Mouse (Mus musculus): Measurements from ENCODE around the gene Phf10.
A peak's percentile ranks its signal among the peaks of the same experiment; 100 is the strongest.

GRCm38 (mm10) chr17:14931469-14931868, 29.6 kb downstream of the Phf10 start:
- TF ChIP-seq CTCF (IDR thresholded peaks at IDR 0.05 in 2 of 3, conservative IDR thresholded peaks at IDR 0.05 in 1 of 3; ENCODE audit: control insufficient read depth in 1 of 3, insufficient read depth in 1 of 3, low read depth in 2 of 3, low read length in 3 of 3, poor library complexity in 1 of 3, severe bottlenecking in 1 of 3) (no peak), ZC3H11A (IDR thresholded peaks at IDR 0.05; ENCODE audit: low read depth, low read length) (no peak), MXI1 (IDR thresholded peaks at IDR 0.05; ENCODE audit: low read depth, low read length) (no peak), USF1 (IDR thresholded peaks at IDR 0.05; ENCODE audit: low read depth, low read length) (peak; percentile 56), MAX (IDR thresholded peaks at IDR 0.05; ENCODE audit: low read length) (no peak), HCFC1 (IDR thresholded peaks at IDR 0.05; ENCODE audit: low read depth, low read length) (no peak), MAFK (IDR thresholded peaks at IDR 0.05; ENCODE audit: borderline replicate concordance, low read depth, low read length) (no peak), POLR2A (IDR thresholded peaks at IDR 0.05; ENCODE audit: control insufficient read depth in 1 of 2, insufficient read depth in 1 of 2, low read depth in 1 of 2, low read length in 2 of 2, poor library complexity in 1 of 2) (no peak)
